In the genomic region with DNA sequence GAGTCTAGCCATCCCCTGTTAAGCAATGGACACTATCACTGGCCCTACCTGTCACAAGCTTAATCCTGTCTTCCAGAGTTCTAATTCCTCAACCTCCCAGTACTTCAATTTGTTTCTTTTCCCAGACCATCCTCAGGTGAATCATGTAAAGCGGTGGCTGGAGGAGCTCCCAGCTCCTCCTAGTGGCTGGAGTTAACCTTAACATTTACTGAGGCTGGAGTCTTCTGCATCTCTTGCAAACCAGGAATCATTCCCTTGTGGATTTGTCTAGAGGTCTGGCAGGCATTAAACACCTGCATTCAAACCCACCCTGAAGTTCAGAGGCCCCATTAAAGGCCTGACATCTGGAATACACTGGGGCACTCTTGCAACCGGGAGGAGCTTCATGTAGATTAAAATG, we compare ENCODE assay signal across 11 mouse cellular contexts.
DNase-seq lines count a peak whose midpoint lies in the region; ATAC-seq and TF ChIP-seq lines count a peak whose summit lies in the region.
"Had no signal": no experiment of that assay in that cellular context is flagged by ENCODE, and none has a peak within 500 bp of the region (broad histone marks: within the 10 kb centered on the region; RNA-seq: fewer than 3 reads in every experiment).

No protein-coding gene starts in this region.

- no peaks in the 10 kb centered on the region for H3K9me3 ChIP-seq in ES-E14 (ENCODE audit: control insufficient read depth, insufficient read depth, low read depth, low read length)
- H3K9me3 ChIP-seq in forebrain, embryonic 14.5 days (replicated peaks; ENCODE audit: control insufficient read depth, low read length): no peaks in the 10 kb centered on the region
- H3K9me3 ChIP-seq: heart, embryonic 15.5 days had no signal

- no peak overlapping the region for H3K9ac ChIP-seq in liver, adult 2 months (ENCODE audit: low read depth, low read length)
- H3K9ac ChIP-seq in ES-E14 (ENCODE audit: insufficient read depth, low read depth, low read length, poor library complexity, severe bottlenecking): no peak overlapping the region
- H3K9ac ChIP-seq in forebrain, embryonic 14.5 days (ENCODE audit: low read length): no peak overlapping the region
- H3K9ac ChIP-seq: heart, embryonic 15.5 days had no signal

- H3K4me1 ChIP-seq in liver, adult 2 months (ENCODE audit: control insufficient read depth, insufficient read depth, low read length): no peaks in the 10 kb centered on the region
- no peaks in the 10 kb centered on the region for H3K4me1 ChIP-seq in ES-E14 (ENCODE audit: control insufficient read depth in 2 of 2, insufficient read depth in 2 of 2, low read length in 2 of 2, poor library complexity in 1 of 2)
- H3K4me1 ChIP-seq in forebrain, embryonic 14.5 days (ENCODE audit: control insufficient read depth, insufficient read depth, low read length): no peaks in the 10 kb centered on the region
- H3K4me1 ChIP-seq: heart, embryonic 15.5 days had no signal

- no peaks in the 10 kb centered on the region for H3K36me3 ChIP-seq in liver, adult 2 months (ENCODE audit: control insufficient read depth, insufficient read depth, low read length)
- no peaks in the 10 kb centered on the region for H3K36me3 ChIP-seq in ES-E14 (ENCODE audit: control insufficient read depth, insufficient read depth, low read length, poor library complexity, severe bottlenecking)
- no peaks in the 10 kb centered on the region for H3K36me3 ChIP-seq in forebrain, embryonic 14.5 days (ENCODE audit: control insufficient read depth, insufficient read depth, low read length)
- H3K36me3 ChIP-seq: heart, embryonic 15.5 days had no signal

- ATAC-seq in frontal cortex, adult (ENCODE audit: low TSS enrichment): peak; percentile 84
- peak; percentile 44; the same call in 1 of the 2 replicates for ATAC-seq in forebrain, embryonic 14.5 days

- no peak overlapping the region for H3K4me3 ChIP-seq in liver, adult 2 months (ENCODE audit: insufficient read depth, low read depth, low read length)
- no peak overlapping the region for H3K4me3 ChIP-seq in ES-E14 (ENCODE audit: insufficient read depth in 1 of 2, low read depth in 1 of 2, low read length in 2 of 2, poor library complexity in 1 of 2, severe bottlenecking in 1 of 2)
- H3K4me3 ChIP-seq in forebrain, embryonic 14.5 days (ENCODE audit: low read depth, low read length): no peak overlapping the region
- H3K4me3 ChIP-seq: heart, embryonic 15.5 days had no signal

- TF ChIP-seq CTCF in liver, adult 2 months (IDR thresholded peaks at IDR 0.05; ENCODE audit: low read depth, low read length): peak; percentile 17; the same call in 1 of the 2 replicates

- H3K27ac ChIP-seq in liver, adult 2 months (replicated peaks; ENCODE audit: insufficient read depth, low read depth, low read length): no peak overlapping the region
- H3K27ac ChIP-seq in ES-E14 (ENCODE audit: insufficient read depth, low read depth, low read length, poor library complexity, severe bottlenecking): no peak overlapping the region
- H3K27ac ChIP-seq in forebrain, embryonic 14.5 days (ENCODE audit: low read depth, low read length): no peak overlapping the region
- H3K27ac ChIP-seq: heart, embryonic 15.5 days had no signal

- TF ChIP-seq POLR2A in liver, adult 2 months (IDR thresholded peaks at IDR 0.05; ENCODE audit: extremely low read depth, insufficient read depth, low read length): no peak

- H3K4me2 ChIP-seq in forebrain, embryonic 14.5 days (ENCODE audit: low read length): no peak overlapping the region
- H3K4me2 ChIP-seq: heart, embryonic 15.5 days; liver, embryonic 11.5 days had no signal

- no peaks in the 10 kb centered on the region for H3K27me3 ChIP-seq in liver, adult 2 months (ENCODE audit: control insufficient read depth, insufficient read depth, low read length)
- no peaks in the 10 kb centered on the region for H3K27me3 ChIP-seq in forebrain, embryonic 14.5 days (replicated peaks; ENCODE audit: control insufficient read depth, insufficient read depth, low read length)
- H3K27me3 ChIP-seq: heart, embryonic 15.5 days had no signal

- in situ Hi-C loops in ES-E14 (cut with MboI; ENCODE audit: low sequenced_read_pairs in 2 of 2, unreplicated experiment in 2 of 2): no loop called here

- H3K79me2 ChIP-seq in liver, adult 2 months (ENCODE audit: control insufficient read depth, insufficient read depth, low read length): no peaks in the 10 kb centered on the region

- DNase-seq in frontal cortex, postnatal 14 days (ENCODE audit: low spot score in 2 of 2): no peak
- DNase-seq in liver, adult 2 months (ENCODE audit: extremely low read depth, low read depth, low spot score): no peak
- DNase-seq in liver: no peak
- DNase-seq in ES-E14 (ENCODE audit: low read depth, low spot score): peak; percentile 11
- DNase-seq in forebrain, embryonic 14.5 days (ENCODE audit: low spot score): peak; percentile 46
- no peak for DNase-seq in gastrocnemius, adult 8-10 months (ENCODE audit: low spot score in 2 of 2)
- DNase-seq in lung, postnatal 4 days: no peak
- DNase-seq: thymus, postnatal 25 days had no signal

- WGBS in liver, adult 2 months: 67% methylated on average over 2 of the region's 2 CpGs
- WGBS in forebrain, embryonic 14.5 days: 59% methylated on average over 2 of the region's 2 CpGs

TF ChIP-seq in ES-E14, 5 proteins besides CTCF, POLR2A, EP300 and RAD21:
- no peak for TF ChIP-seq ZNF384 (IDR thresholded peaks at IDR 0.05; ENCODE audit: low read depth, low read length)
- TF ChIP-seq ZC3H11A (IDR thresholded peaks at IDR 0.05; ENCODE audit: borderline replicate concordance, low read depth, low read length): no peak
- no peak for TF ChIP-seq CHD2 (IDR thresholded peaks at IDR 0.05; ENCODE audit: low read depth, low read length)
- no peak for TF ChIP-seq MAFK (IDR thresholded peaks at IDR 0.05; ENCODE audit: insufficient read depth, low read depth, low read length)
- TF ChIP-seq HCFC1 (IDR thresholded peaks at IDR 0.05; ENCODE audit: borderline replicate concordance, insufficient read depth, low read length): no peak

Comparison
In these comparisons a context has a peak if more than half of its experiments do, and no peak if none do; other contexts are left out.
1. DNase-seq: peak in ES-E14 (single experiment) and forebrain, embryonic 14.5 days (single experiment); none in frontal cortex, postnatal 14 days (0 of 2), liver, adult 2 months (single experiment), liver (single experiment), gastrocnemius, adult 8-10 months (0 of 2) and lung, postnatal 4 days (0 of 2).